Mouse (Mus musculus) limb, embryonic 14.5 days (tissue): ENCODE measurements around the gene Slc25a10. TPM values are rescaled to one million over a fixed set of nuclear protein-coding genes. Genes with fewer than 3 reads are reported as not detected.

Source experiments
- ATAC-seq: fragments of 200-750 bp; cut with Nextera tagmentation; 2 replicates; pipeline ENCODE4 v1.8.0; 2017; ENCODE audit warnings: low read depth, moderate number of reproducible peaks, moderate TSS enrichment; ENCODE audit not compliant: low FRiP score
- DNase-seq: peaks from one replicate; pipeline ENCODE4 v3.0.0-alpha.2; 2015; ENCODE audit warnings: low spot score
- H3K27ac ChIP-seq: fragments of 300-500 bp; sonication (generic); replicated peaks from 2 replicates; pipeline ENCODE4 v1.5.1; 2014; ENCODE audit warnings: low read depth, mild to moderate bottlenecking, low read length, moderate library complexity, mixed read lengths
- H3K27me3 ChIP-seq: fragments of 300-500 bp; sonication (generic); 2 replicates; pipeline ENCODE4 v1.6.1; 2014; ENCODE audit warnings: low read length, mixed read lengths; ENCODE audit not compliant: control insufficient read depth, insufficient read depth
- H3K36me3 ChIP-seq: fragments of 300-500 bp; sonication (generic); 2 replicates; pipeline ENCODE4 v1.6.1; 2014; ENCODE audit warnings: mild to moderate bottlenecking, low read length, moderate library complexity, mixed read lengths; ENCODE audit not compliant: control insufficient read depth, insufficient read depth
- H3K4me1 ChIP-seq: fragments of 300-500 bp; sonication (generic); 2 replicates; pipeline ENCODE4 v1.6.1; 2014; ENCODE audit warnings: antibody characterized with exemption, low read length, mixed read lengths; ENCODE audit not compliant: control insufficient read depth, insufficient read depth
- H3K4me2 ChIP-seq: fragments of 300-500 bp; sonication (generic); replicated peaks from 2 replicates; pipeline ENCODE4 v1.6.1; 2014; ENCODE audit warnings: low read depth, mild to moderate bottlenecking, low read length, moderate library complexity; ENCODE audit not compliant: severe bottlenecking
- H3K4me3 ChIP-seq: fragments of 300-500 bp; sonication (generic); replicated peaks from 2 replicates; pipeline ENCODE4 v1.5.1; 2014; ENCODE audit warnings: low read length
- H3K9ac ChIP-seq: fragments of 300-500 bp; sonication (generic); 2 replicates; pipeline ENCODE4 v1.6.1; 2014; ENCODE audit warnings: mild to moderate bottlenecking, low read depth, low read length, moderate library complexity; ENCODE audit not compliant: severe bottlenecking
- H3K9me3 ChIP-seq: fragments of 300-500 bp; sonication (generic); 2 replicates; pipeline ENCODE4 v1.6.1; 2016; ENCODE audit warnings: low read length; ENCODE audit not compliant: control insufficient read depth
- POLR2A ChIP-seq: fragments of 200-500 bp; IDR thresholded peaks from 2 replicates; pipeline ENCODE4 v1.8.0; 2012; ENCODE audit warnings: inconsistent platforms, mild to moderate bottlenecking, moderate library complexity, borderline replicate concordance; ENCODE audit not compliant: insufficient read depth, insufficient read length; ENCODE audit errors: extremely low read depth
- WGBS: fragments of 180-500 bp; shearing (Covaris S2); extraction: QIAGEN DNeasy Blood & Tissue Kit; methylation state at CpG from one replicate; pipeline ENCODE4 v1.1.7; 2014; 5-methylcytosine and 5-hydroxymethylcytosine counted together
- polyA plus RNA-seq, 2 experiments: library from polyadenylated mRNA; depleted of rRNA in 1 of 2; stranded (reverse) in 1 of 2; unstranded in 1 of 2; fragments of >200 nt; fragmentation: Nextera tagmentation in 1 of 2; extraction: Ambion mirVana in 1 of 2; gene quantifications; 2 replicates each; pipeline versions ENCODE4 v1.2.1 to v1.2.3; 2012 to 2014

Gene Slc25a10
- polyA plus RNA-seq, 2 experiments = 44.1 to 54.4 TPM

DNA sequence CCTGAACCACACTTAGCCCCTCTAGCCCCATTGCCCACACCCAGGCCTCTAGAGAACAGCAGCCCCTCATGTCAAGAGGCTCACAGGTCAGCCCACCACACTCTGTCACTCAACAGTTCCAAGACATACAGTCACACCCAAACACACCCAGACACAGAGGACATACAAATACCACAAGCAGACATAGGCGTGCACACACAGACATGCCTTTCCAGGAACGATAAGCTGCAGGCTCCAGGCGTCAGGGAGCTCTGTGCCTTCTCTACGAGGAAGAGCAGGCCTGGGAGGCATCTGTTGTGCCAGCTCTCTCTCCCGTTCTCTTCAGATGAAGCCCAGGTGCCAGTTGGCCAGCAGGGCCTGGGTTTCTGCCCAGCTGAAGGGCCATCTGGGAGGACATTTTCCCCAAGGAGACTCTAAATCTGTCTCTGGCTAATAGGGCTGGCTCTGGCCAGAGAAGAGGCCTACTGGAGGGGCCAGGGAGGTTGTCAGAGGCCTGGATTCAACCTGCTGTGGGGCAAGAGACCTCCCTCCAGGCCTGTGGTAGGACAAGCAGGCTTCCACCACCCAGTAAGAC lies 29.4 kb downstream of the Slc25a10 start:
- H3K9ac ChIP-seq = no peak overlapping the region
- H3K4me2 ChIP-seq = no peak overlapping the region
- H3K36me3 ChIP-seq = no peaks in the 10 kb centered on the region
- no peak overlapping the region for H3K4me3 ChIP-seq
- TF ChIP-seq POLR2A = no peak
- H3K9me3 ChIP-seq = no peaks in the 10 kb centered on the region
- ATAC-seq (no peak), DNase-seq (no peak)
- 0 out of 2 replicates have a peak, but pooled peaks cover 4% of the 10 kb centered on the region for H3K4me1 ChIP-seq
- H3K27me3 ChIP-seq = no peaks in the 10 kb centered on the region
- H3K27ac ChIP-seq = no peak overlapping the region
- WGBS = 73% methylated on average over 5 of the region's 5 CpGs

DNA sequence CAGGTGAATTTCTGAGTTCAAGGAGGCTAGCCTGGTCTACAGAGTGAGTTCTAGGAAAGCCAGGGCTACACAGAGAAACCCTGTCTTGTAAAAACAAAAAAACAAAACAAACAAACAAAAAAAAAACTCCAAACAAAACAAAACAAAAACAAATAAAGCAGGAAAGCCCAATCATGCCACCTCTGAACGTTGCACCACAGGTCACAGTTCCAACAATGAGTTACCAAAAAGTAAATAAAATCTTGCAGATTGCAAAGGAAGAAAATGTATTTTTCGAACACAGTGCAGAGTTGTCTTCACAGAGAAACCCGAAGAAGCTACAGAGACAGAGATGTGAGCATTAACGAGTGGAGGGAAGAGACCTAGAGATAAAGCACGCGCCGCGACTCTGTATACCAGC lies 30.9 kb downstream of the Slc25a10 start:
- H3K27me3 ChIP-seq = no peaks in the 10 kb centered on the region
- ATAC-seq (no peak), DNase-seq (no peak)
- no peaks in the 10 kb centered on the region for H3K9me3 ChIP-seq
- no peak overlapping the region for H3K4me2 ChIP-seq
- 90% methylated on average over 8 of the region's 8 CpGs for WGBS
- no peak overlapping the region for H3K9ac ChIP-seq
- H3K4me1 ChIP-seq = 0 out of 2 replicates have a peak, but pooled peaks cover 4% of the 10 kb centered on the region
- H3K4me3 ChIP-seq = no peak overlapping the region
- H3K36me3 ChIP-seq = no peaks in the 10 kb centered on the region
- H3K27ac ChIP-seq = no peak overlapping the region
- no peak for TF ChIP-seq POLR2A

DNA sequence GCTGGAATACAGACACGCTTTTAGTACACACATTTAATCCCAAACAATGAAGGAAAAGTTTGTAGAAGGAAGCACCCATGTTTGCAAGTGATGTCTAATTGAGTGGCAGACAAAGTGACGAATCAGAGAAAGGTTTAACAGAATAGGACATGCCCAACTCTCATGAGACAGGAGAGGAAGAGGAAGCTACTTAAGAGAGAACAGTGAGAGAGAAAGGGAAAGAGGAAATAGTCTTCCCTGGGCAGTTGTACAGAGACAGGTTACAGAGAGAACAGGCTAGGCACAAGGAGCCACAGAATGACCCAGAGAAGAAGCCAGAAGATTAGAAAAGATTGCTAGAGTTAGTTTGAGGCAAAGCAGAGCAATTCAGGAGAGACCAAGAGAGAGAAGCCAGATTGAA lies 34.3 kb downstream of the Slc25a10 start:
- ATAC-seq (no peak), DNase-seq (no peak)
- no peak overlapping the region for H3K4me2 ChIP-seq
- no peaks in the 10 kb centered on the region for H3K9me3 ChIP-seq
- peaks cover 26% of the 10 kb centered on the region for H3K27me3 ChIP-seq
- no peak overlapping the region for H3K27ac ChIP-seq
- H3K36me3 ChIP-seq = no peaks in the 10 kb centered on the region
- H3K9ac ChIP-seq = no peak overlapping the region
- H3K4me3 ChIP-seq = no peak overlapping the region
- WGBS = 81% methylated on average over 2 of the region's 2 CpGs
- peaks cover 6% of the 10 kb centered on the region; the same call in 1 of the 2 replicates for H3K4me1 ChIP-seq
- no peak for TF ChIP-seq POLR2A

DNA sequence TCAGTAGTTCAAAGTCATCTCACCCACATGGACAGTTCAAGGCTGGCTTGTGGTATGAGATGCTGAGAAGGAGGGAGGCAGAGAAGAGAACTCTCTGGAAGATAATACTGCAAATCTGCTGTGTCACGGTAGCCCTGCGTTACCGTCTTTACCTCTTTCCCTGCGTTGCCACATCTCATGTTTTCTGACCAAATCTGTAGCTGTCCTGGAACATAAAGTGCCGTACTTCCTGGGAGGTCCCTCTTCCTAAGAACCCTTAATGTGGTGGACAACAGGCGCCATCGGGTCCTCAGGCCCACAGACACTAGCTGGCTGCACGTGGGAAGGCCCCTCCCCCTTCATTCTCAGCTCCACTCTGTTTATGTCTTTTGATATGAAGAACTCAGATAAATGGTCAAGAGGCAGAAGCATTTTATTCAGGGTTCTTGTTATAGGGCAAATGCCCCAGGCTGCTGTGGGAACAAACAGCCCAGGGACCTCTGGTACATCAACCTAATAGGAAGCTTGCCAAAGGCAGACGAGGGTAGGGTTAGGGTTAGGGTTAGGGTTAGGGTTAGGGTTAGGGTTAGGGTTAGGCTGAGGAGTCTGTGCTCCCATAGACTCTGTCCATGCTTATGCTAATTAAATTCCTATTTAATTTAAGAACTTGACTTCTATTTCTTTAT lies 36.2 kb downstream of the Slc25a10 start:
- H3K9me3 ChIP-seq = no peaks in the 10 kb centered on the region
- peaks cover 42% of the 10 kb centered on the region for H3K27me3 ChIP-seq
- H3K4me2 ChIP-seq = no peak overlapping the region
- no peak overlapping the region for H3K27ac ChIP-seq
- H3K9ac ChIP-seq = no peak overlapping the region
- H3K36me3 ChIP-seq = no peaks in the 10 kb centered on the region
- no peak for ATAC-seq
- 72% methylated on average over 9 of the region's 9 CpGs for WGBS
- DNase-seq = no peak
- peaks cover 8% of the 10 kb centered on the region; the same call in 1 of the 2 replicates for H3K4me1 ChIP-seq
- no peak overlapping the region for H3K4me3 ChIP-seq
- TF ChIP-seq POLR2A = no peak

DNA sequence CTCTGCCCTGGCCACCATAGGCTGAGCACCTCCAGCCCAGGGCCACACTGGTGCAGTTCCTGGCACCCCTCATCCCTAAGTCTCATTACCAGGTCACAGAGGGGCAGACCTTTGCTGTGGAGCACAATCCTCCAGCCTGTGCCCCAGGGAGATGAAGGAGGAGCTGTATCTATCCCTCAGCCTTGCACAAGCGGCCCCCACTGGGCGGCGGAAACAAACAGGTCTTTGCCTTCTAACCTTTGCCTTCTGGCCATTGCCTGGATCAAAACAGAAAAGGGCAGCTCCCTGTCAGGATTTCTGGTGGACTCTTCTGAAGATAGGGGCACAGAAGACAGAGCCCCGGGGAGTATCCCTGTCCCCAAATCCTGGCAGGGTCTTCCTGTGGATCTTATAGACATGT lies 37.3 kb downstream of the Slc25a10 start:
- Histone ChIP-seq H3K4me1 (peaks cover 8% of the 10 kb centered on the region; the same call in 1 of the 2 replicates), H3K9ac (no peak overlapping the region), H3K27ac (no peak overlapping the region), H3K4me2 (no peak overlapping the region), H3K36me3 (no peaks in the 10 kb centered on the region), H3K4me3 (no peak overlapping the region), H3K27me3 (peaks cover 42% of the 10 kb centered on the region), H3K9me3 (no peaks in the 10 kb centered on the region)
- ATAC-seq = no peak
- DNase-seq = no peak
- TF ChIP-seq POLR2A = no peak
- 58% methylated on average over 4 of the region's 4 CpGs for WGBS
